Mouse (Mus musculus): ENCODE measurements around the gene Plekha7. TPM values are rescaled to one million over a fixed set of nuclear protein-coding genes. Genes with fewer than 3 reads are reported as not detected.

Gene Plekha7
- total RNA-seq (2014; rRNA removed) (20.9 and 21.3 TPM in 2 replicates), polyA plus RNA-seq (2015; fragmentation: Nextera tagmentation; extraction: Ambion mirVana) (7.8 and 9.0 TPM in 2 replicates)

DNA sequence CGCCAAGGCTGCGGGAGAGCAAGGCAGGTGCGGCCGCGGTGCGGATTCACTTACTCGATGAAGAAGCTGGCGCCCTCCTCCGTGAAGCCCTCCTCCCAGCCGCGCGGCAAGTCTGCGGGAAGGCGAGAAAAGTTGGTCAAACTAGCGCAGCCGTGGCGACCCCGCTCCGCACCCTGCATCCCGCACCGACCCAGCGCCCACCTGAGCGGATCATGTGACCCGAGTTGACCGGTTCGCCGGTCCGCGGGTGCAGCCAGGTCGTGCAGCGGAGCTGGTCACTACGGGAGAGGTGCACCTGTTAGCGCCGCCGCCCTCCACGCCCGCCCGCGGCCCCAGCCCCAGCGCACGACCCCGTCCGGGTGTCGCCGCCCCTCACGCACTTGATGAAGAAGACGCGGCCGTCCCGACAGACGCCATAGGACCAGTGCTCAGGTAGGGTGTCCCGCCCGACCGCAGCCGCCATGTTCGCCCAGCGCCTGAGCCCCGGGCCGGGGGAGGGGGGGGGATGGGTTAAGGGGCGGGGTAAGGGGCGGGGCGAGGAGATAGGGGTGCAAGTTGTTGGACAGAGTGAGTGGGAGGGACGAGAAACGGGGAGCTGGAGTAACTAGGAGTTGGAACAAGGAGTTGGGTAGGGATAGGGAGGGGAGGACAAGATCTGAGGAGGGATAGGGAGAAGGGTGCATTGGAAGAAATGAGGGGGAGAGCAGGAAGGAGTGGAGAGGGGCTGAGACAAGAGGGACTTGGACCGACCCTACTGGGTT lies at the start of gene Plekha7:
Gene Plekha7 (minus strand): TSS at position 506 of the 761 bp plus-strand sequence.
- Histone ChIP-seq H3K4me3 (ENCODE audit: low read depth, low read length) (peak within 1 kb of the TSS; percentile 65), H3K9me3 (ENCODE audit: low read length) (no peaks in the 10 kb centered on the region), H3K27ac (ENCODE audit: low read depth, low read length) (peak within 1 kb of the TSS; percentile 32; the same call in 1 of the 2 replicates), H3K27me3 (ENCODE audit: insufficient read depth, low read length) (0 out of 2 replicates have a peak, but pooled peaks cover 8% of the 10 kb centered on the region), H3K4me2 (ENCODE audit: low read depth, low read length, poor library complexity, severe bottlenecking) (peak within 1 kb of the TSS; percentile 99), H3K4me1 (ENCODE audit: insufficient read depth, low read length) (no peaks in the 10 kb centered on the region), H3K36me3 (ENCODE audit: insufficient read depth, low read length) (no peaks in the 10 kb centered on the region), H3K9ac (replicated peaks; ENCODE audit: low read length, poor library complexity, severe bottlenecking) (peak within 1 kb of the TSS; percentile 51)
- peak; percentile 71 for ATAC-seq (ENCODE audit: low FRiP score)
- DNase-seq (ENCODE audit: low spot score), result no peak
- 0% methylated on average over 52 of the region's 65 CpGs for WGBS
- TF ChIP-seq CTCF (IDR thresholded peaks at IDR 0.05), result no peak

DNA sequence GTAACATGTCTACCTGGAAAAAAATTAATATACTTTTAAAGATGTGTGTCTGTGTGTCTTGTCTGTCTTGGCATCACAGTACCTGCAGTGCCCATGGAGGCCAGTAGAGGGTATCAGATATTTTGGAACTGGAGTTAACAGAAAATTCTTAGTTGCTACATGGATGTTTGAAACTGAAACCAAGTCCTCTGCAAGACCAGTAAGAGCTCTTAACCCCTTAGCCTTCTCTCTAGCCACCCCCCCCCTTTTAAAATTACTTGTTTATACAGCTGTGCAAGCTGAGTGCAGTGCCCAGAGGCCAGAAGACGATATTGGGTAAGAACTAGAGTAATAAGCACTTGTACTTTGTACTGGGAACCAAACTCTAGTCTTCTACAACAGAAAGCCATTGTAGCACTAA lies 28.1 kb upstream of the Plekha7 start:
- Histone ChIP-seq H3K9me3 (ENCODE audit: low read length) (no peaks in the 10 kb centered on the region), H3K27ac (ENCODE audit: low read depth, low read length) (no peak overlapping the region), H3K36me3 (ENCODE audit: insufficient read depth, low read length) (peaks cover 4% of the 10 kb centered on the region; the same call in 1 of the 2 replicates), H3K9ac (replicated peaks; ENCODE audit: low read length, poor library complexity, severe bottlenecking) (no peak overlapping the region), H3K4me1 (ENCODE audit: insufficient read depth, low read length) (peaks cover 4% of the 10 kb centered on the region; the same call in 1 of the 2 replicates), H3K27me3 (ENCODE audit: insufficient read depth, low read length) (no peaks in the 10 kb centered on the region), H3K4me2 (ENCODE audit: low read depth, low read length, poor library complexity, severe bottlenecking) (no peak overlapping the region), H3K4me3 (ENCODE audit: low read depth, low read length) (no peak overlapping the region)
- WGBS, result 76% methylated on average over 1 of the region's 1 CpGs
- no peak for ATAC-seq (ENCODE audit: low FRiP score)
- peak; percentile 56 for DNase-seq (ENCODE audit: low spot score)
- peak; percentile 67 for TF ChIP-seq CTCF (IDR thresholded peaks at IDR 0.05)

DNA sequence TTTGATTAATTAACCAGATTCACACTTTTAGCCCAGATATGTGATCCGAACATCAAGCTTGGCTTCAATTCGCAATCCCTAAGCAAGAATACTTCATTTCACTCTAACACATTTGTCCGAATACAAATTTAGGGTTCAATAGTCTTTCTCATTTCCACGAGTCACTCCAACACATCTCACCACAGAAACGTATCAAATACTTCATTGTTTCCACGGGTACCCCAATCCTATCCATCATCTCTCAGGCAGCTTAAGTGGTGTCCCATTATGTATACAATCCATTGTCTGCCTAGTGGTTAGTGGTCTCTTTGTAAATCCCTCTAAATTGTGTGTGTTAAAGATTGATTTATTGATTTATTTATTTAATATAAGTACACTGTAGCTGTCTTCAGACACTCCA lies 27.0 kb upstream of the Plekha7 start:
- H3K27ac ChIP-seq (ENCODE audit: low read depth, low read length), result no peak overlapping the region
- no peak; the same call in 1 of the 2 replicates for TF ChIP-seq CTCF (IDR thresholded peaks at IDR 0.05)
- no peak for ATAC-seq (ENCODE audit: low FRiP score)

DNA sequence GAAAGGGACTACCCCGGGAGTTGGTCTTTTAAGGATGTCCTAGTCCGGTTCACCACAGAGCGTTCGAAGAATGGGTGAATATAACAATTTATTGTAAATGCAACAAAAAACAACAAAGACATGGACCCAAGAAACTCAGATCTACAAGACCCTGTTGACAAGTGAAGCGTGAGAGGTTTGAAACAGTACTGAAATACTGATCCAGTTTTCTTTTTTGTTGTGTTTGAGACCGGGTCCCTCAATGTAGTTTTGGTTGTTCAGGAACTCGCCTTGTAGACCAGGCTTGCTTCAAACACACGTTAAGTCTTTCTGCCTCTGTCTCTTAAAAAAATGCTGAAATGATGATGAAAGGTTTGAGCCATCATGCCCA lies 26.5 kb upstream of the Plekha7 start:
- Histone ChIP-seq H3K4me3 (ENCODE audit: low read depth, low read length) (peak overlapping the region; percentile 63), H3K4me1 (ENCODE audit: insufficient read depth, low read length) (peaks cover 4% of the 10 kb centered on the region; the same call in 1 of the 2 replicates), H3K9ac (replicated peaks; ENCODE audit: low read length, poor library complexity, severe bottlenecking) (peak overlapping the region; percentile 61), H3K36me3 (ENCODE audit: insufficient read depth, low read length) (peaks cover 17% of the 10 kb centered on the region; the same call in 1 of the 2 replicates), H3K4me2 (ENCODE audit: low read depth, low read length, poor library complexity, severe bottlenecking) (peak overlapping the region; percentile 58), H3K27me3 (ENCODE audit: insufficient read depth, low read length) (no peaks in the 10 kb centered on the region), H3K27ac (ENCODE audit: low read depth, low read length) (peak overlapping the region; percentile 81; the same call in 1 of the 2 replicates), H3K9me3 (ENCODE audit: low read length) (no peaks in the 10 kb centered on the region)
- no peak for ATAC-seq (ENCODE audit: low FRiP score)
- DNase-seq (ENCODE audit: low spot score), result no peak
- WGBS, result 23% methylated on average over 8 of the region's 8 CpGs
- no peak for TF ChIP-seq CTCF (IDR thresholded peaks at IDR 0.05)

More for the DNA sequence above, 27.0 kb upstream of the Plekha7 start:
- peaks cover 4% of the 10 kb centered on the region; the same call in 1 of the 2 replicates for H3K4me1 ChIP-seq (ENCODE audit: insufficient read depth, low read length)
- DNase-seq (ENCODE audit: low spot score), result no peak
- peak overlapping the region; percentile 63; the same call in 1 of the 2 replicates for H3K4me3 ChIP-seq (ENCODE audit: low read depth, low read length)
- H3K9ac ChIP-seq (replicated peaks; ENCODE audit: low read length, poor library complexity, severe bottlenecking), result no peak overlapping the region
- no peaks in the 10 kb centered on the region for H3K27me3 ChIP-seq (ENCODE audit: insufficient read depth, low read length)
- WGBS, result 83% methylated on average over 6 of the region's 6 CpGs
- no peaks in the 10 kb centered on the region for H3K9me3 ChIP-seq (ENCODE audit: low read length)
- peak overlapping the region; percentile 58; the same call in 1 of the 2 replicates for H3K4me2 ChIP-seq (ENCODE audit: low read depth, low read length, poor library complexity, severe bottlenecking)
- H3K36me3 ChIP-seq (ENCODE audit: insufficient read depth, low read length), result peaks cover 14% of the 10 kb centered on the region; the same call in 1 of the 2 replicates

DNA sequence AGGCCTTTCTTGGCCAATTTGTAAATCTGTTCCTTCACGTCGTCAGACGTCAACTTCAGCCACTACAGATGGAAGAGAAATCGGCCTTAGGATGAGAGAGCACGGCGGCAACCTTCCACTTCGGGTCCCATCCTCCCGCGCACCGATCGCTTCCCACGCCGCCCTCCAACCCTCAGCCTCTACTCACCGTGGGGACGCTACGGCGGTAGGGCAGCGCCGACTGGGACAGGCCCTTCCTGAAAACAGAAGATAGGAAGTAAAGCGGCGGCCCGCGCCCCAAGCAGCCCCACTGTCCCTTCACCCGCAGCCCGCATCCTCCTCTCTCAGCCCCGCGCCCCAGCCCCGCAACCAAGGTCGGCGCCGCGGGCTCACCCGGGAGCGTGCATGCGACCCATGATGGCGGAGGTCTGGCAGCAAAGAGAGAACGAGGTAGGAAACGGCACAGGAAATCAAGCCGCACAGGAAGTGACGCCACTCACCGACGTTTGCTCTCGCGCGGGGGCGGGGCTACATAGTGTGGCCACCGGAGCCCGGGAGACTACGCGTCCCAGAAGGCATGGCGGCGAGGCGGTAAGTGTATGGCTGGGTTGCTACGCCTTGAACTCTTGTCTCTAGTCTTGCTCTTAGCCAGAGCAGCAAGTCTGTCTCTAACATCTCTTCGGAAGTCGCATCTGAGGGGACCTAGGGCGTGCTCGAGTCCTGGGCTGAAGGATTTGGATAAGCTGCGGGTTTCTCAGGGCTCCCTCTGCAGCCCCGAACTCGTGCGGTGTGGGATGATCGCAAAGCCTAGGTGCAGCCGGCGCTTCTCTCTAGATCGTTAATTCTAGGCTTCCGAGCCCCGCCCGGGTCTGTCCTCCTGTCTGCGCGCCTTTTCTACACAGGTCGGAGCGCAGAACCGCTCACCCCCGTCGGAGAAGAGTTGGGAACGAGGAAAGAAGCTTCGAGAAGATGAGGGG lies 25.8 kb upstream of the Plekha7 start, which contains the start of gene Rps13:
Gene Rps13 (minus strand): TSS at position 483 of the 956 bp plus-strand sequence.
- Histone ChIP-seq H3K4me2 (ENCODE audit: low read depth, low read length, poor library complexity, severe bottlenecking) (peak within 1 kb of the TSS; percentile 58), H3K9me3 (ENCODE audit: low read length) (no peaks in the 10 kb centered on the region), H3K27me3 (ENCODE audit: insufficient read depth, low read length) (no peaks in the 10 kb centered on the region), H3K4me1 (ENCODE audit: insufficient read depth, low read length) (peaks cover 4% of the 10 kb centered on the region; the same call in 1 of the 2 replicates), H3K9ac (replicated peaks; ENCODE audit: low read length, poor library complexity, severe bottlenecking) (peak within 1 kb of the TSS; percentile 84), H3K4me3 (ENCODE audit: low read depth, low read length) (peak within 1 kb of the TSS; percentile 63), H3K27ac (ENCODE audit: low read depth, low read length) (peak within 1 kb of the TSS; percentile 81), H3K36me3 (ENCODE audit: insufficient read depth, low read length) (peaks cover 18% of the 10 kb centered on the region; the same call in 1 of the 2 replicates)
- no peak for TF ChIP-seq CTCF (IDR thresholded peaks at IDR 0.05)
- peak; percentile 98 for DNase-seq (ENCODE audit: low spot score)
- under 1% methylated on average over 77 of the region's 78 CpGs for WGBS
- peak; percentile 99 for ATAC-seq (ENCODE audit: low FRiP score)

All from midbrain, postnatal 0 days (tissue).